Mouse (Mus musculus) CH12.LX (cell line): ENCODE data around the gene Tnfaip8l2. TPM values are rescaled to one million over a fixed set of nuclear protein-coding genes. Genes with fewer than 3 reads are reported as not detected.

Experiments
- DNase-seq: peaks from one replicate; pipeline ENCODE4 v3.0.0-alpha.2; 2013; ENCODE audit errors: extremely low read depth
- H3K27ac ChIP-seq: 2 replicates; pipeline ENCODE4 v1.5.1; 2012; ENCODE audit warnings: low read depth, mild to moderate bottlenecking, control low read depth, moderate library complexity; ENCODE audit not compliant: insufficient read depth
- H3K27me3 ChIP-seq: replicated peaks from 2 replicates; pipeline ENCODE3; 2012; ENCODE audit warnings: inconsistent platforms
- H3K36me3 ChIP-seq, 2 experiments: replicated peaks in 1 of 2; 2 replicates each; pipeline versions ENCODE3 to v1.6.1; 2012; ENCODE audit warnings: inconsistent platforms in 1 of 2, low read length in 1 of 2, mild to moderate bottlenecking in 1 of 2, mixed read lengths in 1 of 2, moderate library complexity in 1 of 2; ENCODE audit not compliant: control insufficient read depth in 1 of 2, insufficient read depth in 1 of 2
- H3K4me1 ChIP-seq, 2 experiments: 2 replicates each; pipeline ENCODE4 v1.6.1; 2012; ENCODE audit warnings: inconsistent platforms in 1 of 2, moderate library complexity in 1 of 2; ENCODE audit not compliant: insufficient read depth in 2 of 2, control insufficient read depth in 1 of 2
- H3K4me2 ChIP-seq: 2 replicates; pipeline ENCODE4 v1.6.1; 2012; ENCODE audit warnings: low read depth, mild to moderate bottlenecking, control low read depth; ENCODE audit not compliant: poor library complexity, insufficient read depth, severe bottlenecking
- H3K4me3 ChIP-seq, 3 experiments: fragments of 150-350 bp in 1 of 3; sonication (generic) in 1 of 3; replicated peaks in 1 of 3; 2 replicates each; pipeline versions ENCODE3 to v1.5.1; 2011 to 2012; ENCODE audit warnings: low read depth in 2 of 3, low read length in 2 of 3, mild to moderate bottlenecking in 2 of 3, moderate library complexity in 2 of 3, control low read depth in 1 of 3, improper control_type of control experiment in 1 of 3, inconsistent platforms in 1 of 3, mixed read lengths in 1 of 3; ENCODE audit not compliant: poor library complexity in 1 of 3
- H3K79me2 ChIP-seq: replicated peaks from 2 replicates; pipeline ENCODE4 v1.6.1; 2012; ENCODE audit warnings: mild to moderate bottlenecking, moderate library complexity; ENCODE audit not compliant: control insufficient read depth, poor library complexity, insufficient read depth, severe bottlenecking; ENCODE audit errors: extremely low read depth
- H3K9ac ChIP-seq: 2 replicates; pipeline ENCODE4 v1.6.1; 2012; ENCODE audit warnings: low read depth, mild to moderate bottlenecking, control low read depth, moderate library complexity; ENCODE audit not compliant: insufficient read depth
- H3K9me3 ChIP-seq: replicated peaks from 2 replicates; pipeline ENCODE3; 2012; ENCODE audit warnings: low read length, inconsistent platforms, mixed read lengths
- CHD1 ChIP-seq: IDR thresholded peaks from 2 replicates; pipeline ENCODE4 v1.6.1; 2012; ENCODE audit warnings: low read depth, low read length, improper control_type of control experiment, inconsistent platforms
- CTCF ChIP-seq, 2 experiments: IDR thresholded peaks in 1 of 2; conservative IDR thresholded peaks in 1 of 2; 2 replicates each; pipeline ENCODE4 v1.5.1; 2011 to 2012; ENCODE audit warnings: low read depth in 2 of 2, low read length in 2 of 2, improper control_type of control experiment in 1 of 2, inconsistent platforms in 1 of 2, mild to moderate bottlenecking in 1 of 2, moderate library complexity in 1 of 2
- GABPA ChIP-seq: IDR thresholded peaks from 2 replicates; pipeline ENCODE4 v1.6.1; 2012; ENCODE audit warnings: low read depth, low read length, improper control_type of control experiment, inconsistent platforms; ENCODE audit not compliant: insufficient replicate concordance
- IRF4 ChIP-seq: IDR thresholded peaks from 2 replicates; pipeline ENCODE4 v1.6.1; 2014; ENCODE audit warnings: low read depth, mild to moderate bottlenecking, inconsistent platforms, low read length, improper control_type of control experiment
- JUND ChIP-seq: conservative IDR thresholded peaks from 2 replicates; pipeline ENCODE4 v1.6.1; 2011; ENCODE audit warnings: low read depth, low read length, improper control_type of control experiment
- MAFK ChIP-seq: IDR thresholded peaks from 2 replicates; pipeline ENCODE4 v1.6.1; 2011; ENCODE audit warnings: low read length, improper control_type of control experiment; ENCODE audit not compliant: insufficient replicate concordance
- MXI1 ChIP-seq: IDR thresholded peaks from 2 replicates; pipeline ENCODE4 v1.6.1; 2011; ENCODE audit warnings: mild to moderate bottlenecking, low read depth, low read length, improper control_type of control experiment
- NELFE ChIP-seq: IDR thresholded peaks from 2 replicates; pipeline ENCODE4 v1.6.1; 2011; ENCODE audit warnings: low read depth, low read length, improper control_type of control experiment
- NRF1 ChIP-seq: IDR thresholded peaks from 2 replicates; pipeline ENCODE4 v1.6.1; 2014; ENCODE audit warnings: low read depth, mild to moderate bottlenecking, inconsistent platforms, low read length, improper control_type of control experiment, moderate library complexity
- POLR2A ChIP-seq: IDR thresholded peaks from 2 replicates; pipeline ENCODE4 v1.6.1; 2011; ENCODE audit warnings: low read depth, mild to moderate bottlenecking, improper control_type of control experiment, low read length
- RAD21 ChIP-seq: IDR thresholded peaks from 2 replicates; pipeline ENCODE4 v1.6.1; 2011; ENCODE audit warnings: low read depth, mild to moderate bottlenecking, low read length, improper control_type of control experiment, moderate library complexity
- SMC3 ChIP-seq: IDR thresholded peaks from 2 replicates; pipeline ENCODE4 v1.6.1; 2011; ENCODE audit warnings: low read depth, low read length, improper control_type of control experiment
- TBP ChIP-seq: conservative IDR thresholded peaks from 2 replicates; pipeline ENCODE4 v1.6.1; 2011; ENCODE audit warnings: low read depth, low read length, improper control_type of control experiment
- dilution Hi-C: fragments of 300-500 bp; cut with MboI; formaldehyde crosslinking; loops from 2 replicates; pipeline ENCODE4 v1.14.3; 2020; ENCODE audit warnings: low sequenced_read_pairs; ENCODE audit not compliant: extremely low pct_unique_long_range_greater_than_20kb, extremely low pct_ligation_motif_present
- in situ Hi-C: fragments of 300-500 bp; cut with MboI; formaldehyde crosslinking; loops from 3 replicates; pipeline ENCODE4 v1.14.3; 2019; ENCODE audit warnings: low sequenced_read_pairs, low pct_ligation_motif_present, low pct_unique_long_range_greater_than_20kb, mixed read lengths
- polyA plus RNA-seq: library from polyadenylated mRNA; unstranded; fragments of >175 nt; gene quantifications from 2 replicates; pipeline ENCODE4 v1.2.1, GENCODE M21; 2012; ENCODE audit warnings: low read depth; ENCODE audit not compliant: insufficient read length
- total RNA-seq, 2 experiments: library from RNA; depleted of rRNA; stranded (reverse); fragments of 300-350 nt in 1 of 2; fragments of >200 nt in 1 of 2; gene quantifications; 2 replicates each; pipeline ENCODE4 v1.2.3; 2012 to 2014

The Tnfaip8l2 gene
- total and polyA plus RNA-seq, 3 experiments = 18.2 to 28.2 (median 26.2) TPM

- Histone ChIP-seq H3K4me3 (no peak overlapping the region), H3K9me3 (peaks cover 8% of the 10 kb centered on the region), H3K27ac (no peak overlapping the region), H3K36me3 (no peaks in the 10 kb centered on the region), H3K4me1 (peaks cover 0 to 12% of the 10 kb centered on the region in 2 experiments; a peak in 1 of 4 replicates), H3K79me2 (no peaks in the 10 kb centered on the region), H3K4me2 (no peak overlapping the region), H3K9ac (no peak overlapping the region), H3K27me3 (peaks cover 16% of the 10 kb centered on the region)
- dilution Hi-C loops (no loop called here), in situ Hi-C loops (no loop called here)
- TF ChIP-seq GABPA (no peak), SMC3 (peak; percentile 42), CTCF (conservative IDR thresholded peaks at IDR 0.05 in 1 of 2, IDR thresholded peaks at IDR 0.05 in 1 of 2; ENCODE audit: low read depth in 2 of 2, low read length in 2 of 2) (peak; percentile 15 to 69; a peak in 2 of 4 replicates), MXI1 (no peak), POLR2A (no peak), RAD21 (peak; percentile 48), CHD1 (no peak)
- peak; percentile 22 for DNase-seq
These were observed 31.9 kb upstream of the Tnfaip8l2 start for GRCm38 (mm10) chr3:95174011-95174592.

DNA sequence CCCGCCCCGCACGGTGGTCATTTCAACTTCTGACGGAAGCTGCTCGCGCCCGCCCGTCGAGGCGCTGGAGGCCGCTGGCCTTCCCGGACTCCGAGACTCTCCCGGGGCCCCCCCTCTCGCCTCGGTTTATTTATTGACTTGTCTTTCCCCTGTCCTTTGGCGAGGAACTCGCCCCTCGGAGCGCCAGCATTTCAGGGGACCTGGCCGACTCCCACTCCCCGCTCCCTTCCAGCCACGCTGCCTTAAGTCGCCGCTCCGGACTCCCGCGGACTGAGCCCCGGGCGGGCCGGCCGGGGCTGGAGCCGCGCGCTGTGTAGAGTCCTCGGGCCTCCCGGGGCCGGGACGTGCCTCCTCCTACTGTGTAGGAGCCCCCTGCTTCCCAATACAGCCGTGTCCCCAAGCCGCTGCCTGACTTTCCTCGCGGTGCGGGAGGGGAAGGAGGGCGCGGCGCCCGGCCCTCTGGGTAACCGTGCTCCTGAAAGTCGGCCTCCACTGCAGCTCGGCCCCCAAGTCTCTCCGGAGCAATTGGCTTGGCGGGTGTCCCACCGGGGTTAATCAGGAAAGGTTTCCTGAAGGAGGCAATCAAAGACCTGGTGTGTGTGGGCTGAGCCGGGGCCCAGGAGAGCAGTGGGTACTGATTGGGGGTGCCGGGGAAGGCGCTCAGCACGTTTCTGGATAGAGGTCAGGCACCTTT lies 31.2 kb upstream of the Tnfaip8l2 start:
- Histone ChIP-seq H3K79me2 (no peaks in the 10 kb centered on the region), H3K9me3 (peaks cover 8% of the 10 kb centered on the region), H3K36me3 (no peaks in the 10 kb centered on the region), H3K27ac (no peak overlapping the region), H3K4me3 (no peak overlapping the region), H3K9ac (no peak overlapping the region), H3K4me2 (no peak overlapping the region), H3K4me1 (peaks cover 0 to 8% of the 10 kb centered on the region in 2 experiments; a peak in 1 of 4 replicates), H3K27me3 (peaks cover 22% of the 10 kb centered on the region)
- TF ChIP-seq NRF1 (no peak), IRF4 (no peak), TBP (no peak), MAFK (no peak), JUND (no peak), NELFE (no peak)
- in situ Hi-C loops (no loop called here), dilution Hi-C loops (no loop called here)
- DNase-seq = no peak
